Mouse (Mus musculus): ENCODE measurements around the gene Gm8251.
"Not testable (repeated sequence)": the region's sequence is repeated elsewhere in the genome, so short reads cannot be mapped to it uniquely, and the experiment has no call there.

Gm8251 gene

GRCm38 (mm10) chr1:44061836-44062235 is at the start of gene Gm8251:
Gm8251 (minus strand) TSS chr1:44061936.
- DNase-seq (ENCODE audit: low read depth, low spot score), result no peak

GRCm38 (mm10) chr1:44102939-44103338 is 41.2 kb upstream of the Gm8251 start:
- no peak for DNase-seq (ENCODE audit: low read depth, low spot score)

GRCm38 (mm10) chr1:44102259-44102717 is 40.6 kb upstream of the Gm8251 start, which contains the start of gene Tex30:
Tex30 (minus strand) TSS chr1:44102441.
- DNase-seq (ENCODE audit: low read depth, low spot score), result peak; percentile 91

GRCm38 (mm10) chr1:44101448-44102225 is 39.9 kb upstream of the Gm8251 start:
- no peak for DNase-seq (ENCODE audit: low read depth, low spot score)

DNA sequence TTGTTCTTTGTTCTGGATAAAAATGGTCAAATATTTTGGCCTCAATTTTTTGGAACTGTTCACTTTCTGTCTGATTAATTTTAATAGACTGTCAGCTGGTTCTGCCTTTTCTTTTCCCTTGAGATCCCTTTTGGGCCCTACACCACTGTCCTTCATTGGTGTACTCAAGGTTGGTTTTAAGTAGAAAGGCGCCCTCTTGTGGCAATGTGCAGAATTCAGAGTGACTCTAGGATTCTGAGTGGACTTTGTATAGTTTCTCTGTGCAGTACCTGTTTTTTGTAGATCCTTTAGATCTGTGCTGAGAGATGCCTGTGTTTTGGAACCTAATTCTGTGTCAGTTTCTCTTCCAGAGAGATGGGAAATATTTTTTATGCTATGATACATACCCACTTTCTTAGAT is 2.9 kb upstream of the Gm8251 start:
- DNase-seq (ENCODE audit: low read depth, low spot score), result no peak

GRCm38 (mm10) chr1:44063439-44063838 is 1.7 kb upstream of the Gm8251 start:
- no peak for DNase-seq (ENCODE audit: low read depth, low spot score)

DNA sequence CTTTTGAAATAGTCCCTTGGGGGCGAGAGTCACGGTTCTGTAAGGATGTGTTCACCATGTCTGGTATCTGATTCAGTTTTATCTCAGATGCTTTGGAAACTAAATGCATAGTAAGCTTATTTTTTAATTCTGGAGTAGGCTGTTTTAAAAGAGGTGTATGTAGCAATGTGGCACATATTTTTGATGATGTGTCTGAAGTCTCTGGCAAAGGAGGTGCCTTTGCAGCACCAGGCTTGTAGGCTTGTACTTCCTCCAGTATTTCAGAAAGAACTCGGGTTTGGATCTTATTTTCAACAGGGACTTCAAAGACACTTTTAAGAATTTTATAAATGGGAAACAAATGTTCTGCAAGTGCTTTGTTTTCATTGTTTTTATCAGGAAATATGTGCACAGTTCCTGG is 3.9 kb downstream of the Gm8251 start:
- DNase-seq (ENCODE audit: low read depth, low spot score), result no peak

DNA sequence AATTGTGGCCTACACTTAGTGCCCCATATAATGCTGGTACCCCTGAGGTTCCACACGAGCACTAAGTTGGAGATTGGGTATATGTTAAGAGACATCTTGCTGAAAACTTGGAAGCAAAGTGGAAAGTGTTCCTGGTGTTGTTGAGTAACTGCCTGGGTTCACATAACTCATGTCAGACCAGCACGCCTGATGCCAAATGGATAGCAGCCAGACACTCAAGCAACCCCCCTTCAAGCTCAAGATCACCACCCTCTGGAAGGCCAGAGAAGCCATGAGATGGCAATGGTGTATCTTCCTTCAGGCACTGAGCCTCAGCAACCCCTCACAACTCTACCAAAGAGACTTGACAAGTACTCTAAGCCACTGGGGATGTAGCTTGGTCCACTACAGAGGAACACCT is 15.2 kb downstream of the Gm8251 start:
- DNase-seq (ENCODE audit: low read depth, low spot score), result no peak

- not testable (repeated sequence) for DNase-seq (ENCODE audit: low read depth, low spot score)
These were observed 16.0 kb downstream of the Gm8251 start for GRCm38 (mm10) chr1:44045689-44046088.

DNA sequence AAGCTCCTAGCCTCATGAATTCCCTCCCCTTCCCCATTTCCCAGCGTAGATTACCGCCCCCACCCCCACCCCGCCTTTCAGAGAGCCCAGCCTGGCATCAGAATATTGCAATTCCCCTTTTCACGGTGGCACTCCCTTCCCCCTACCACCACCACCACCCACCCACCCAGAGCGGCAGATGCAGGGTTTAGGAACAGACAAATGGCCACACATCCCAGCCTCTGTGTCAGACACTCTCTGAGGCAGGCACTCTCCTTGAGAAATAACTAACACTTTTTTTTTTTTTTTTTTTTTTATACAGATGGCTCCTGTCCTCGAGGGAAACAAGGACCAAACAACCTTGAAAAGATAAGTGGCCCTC is 19.2 kb downstream of the Gm8251 start:
- peak; percentile 1 for DNase-seq (ENCODE audit: low read depth, low spot score)

GRCm38 (mm10) chr1:44041797-44042554 is 19.8 kb downstream of the Gm8251 start:
- DNase-seq (ENCODE audit: low read depth, low spot score), result peak; percentile 58

DNA sequence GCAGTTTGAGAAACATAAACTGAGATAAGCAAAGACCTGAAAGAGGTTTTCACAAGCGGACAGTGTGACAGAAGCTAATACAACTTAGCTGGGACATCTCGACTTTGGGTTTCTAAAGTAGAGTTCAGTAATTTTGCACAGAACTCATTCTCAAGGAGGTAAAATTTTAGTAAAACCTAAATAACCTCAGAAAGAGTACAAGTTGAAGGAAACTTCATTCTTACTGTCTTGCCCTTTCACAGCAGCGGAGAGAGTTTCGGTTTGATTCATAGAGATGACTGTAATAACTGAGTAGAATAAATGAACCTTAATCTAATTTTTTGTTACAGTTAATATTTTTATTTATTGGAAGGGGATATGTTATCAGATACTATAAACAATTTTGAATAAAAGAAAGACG is 28.8 kb downstream of the Gm8251 start:
- DNase-seq (ENCODE audit: low read depth, low spot score), result no peak

DNA sequence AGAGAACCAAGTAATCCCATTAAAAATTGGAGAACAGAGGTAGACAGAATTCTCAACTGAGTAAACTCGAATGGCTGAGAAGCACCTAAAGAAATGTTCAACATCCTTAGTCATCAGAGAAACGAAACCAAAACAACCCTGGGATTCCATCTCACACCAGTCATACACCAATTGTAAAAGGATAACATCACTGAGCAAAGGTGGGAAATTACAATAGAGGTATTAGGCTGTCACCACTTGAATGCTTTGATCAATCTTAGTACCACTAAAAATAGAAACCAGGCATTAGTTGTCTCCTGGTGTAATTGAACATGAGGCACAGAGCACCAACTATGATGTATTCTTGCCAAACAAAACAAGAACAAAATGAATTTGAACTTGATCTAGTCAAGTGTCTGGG is 29.5 kb downstream of the Gm8251 start:
- no peak for DNase-seq (ENCODE audit: low read depth, low spot score)

DNA sequence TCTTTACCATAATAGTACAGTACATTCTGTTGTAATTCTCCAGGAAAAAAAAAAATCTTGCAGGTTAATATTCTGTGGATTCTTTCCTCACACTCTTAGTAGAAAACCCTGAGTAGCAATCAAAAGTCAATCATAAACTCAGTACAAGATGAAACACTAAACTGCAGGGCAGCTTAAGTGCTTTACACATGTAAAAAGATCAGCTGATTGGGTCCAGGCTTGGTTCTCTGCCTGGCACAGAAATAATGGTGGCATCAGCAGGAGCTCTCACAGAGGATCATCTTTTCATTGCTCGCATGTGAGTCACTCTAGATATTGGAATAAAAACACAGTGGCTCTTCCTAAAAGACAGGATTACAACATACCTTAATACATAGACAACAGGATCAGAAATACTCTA is 34.1 kb downstream of the Gm8251 start:
- no peak for DNase-seq (ENCODE audit: low read depth, low spot score)

GRCm38 (mm10) chr1:44022656-44023055 is 39.1 kb downstream of the Gm8251 start:
- DNase-seq (ENCODE audit: low read depth, low spot score), result no peak

GRCm38 (mm10) chr1:44019934-44020333 is 41.8 kb downstream of the Gm8251 start, which contains the start of gene Mettl21c:
Mettl21c (minus strand) TSS chr1:44020034.
- DNase-seq (ENCODE audit: low read depth, low spot score), result no peak

DNA sequence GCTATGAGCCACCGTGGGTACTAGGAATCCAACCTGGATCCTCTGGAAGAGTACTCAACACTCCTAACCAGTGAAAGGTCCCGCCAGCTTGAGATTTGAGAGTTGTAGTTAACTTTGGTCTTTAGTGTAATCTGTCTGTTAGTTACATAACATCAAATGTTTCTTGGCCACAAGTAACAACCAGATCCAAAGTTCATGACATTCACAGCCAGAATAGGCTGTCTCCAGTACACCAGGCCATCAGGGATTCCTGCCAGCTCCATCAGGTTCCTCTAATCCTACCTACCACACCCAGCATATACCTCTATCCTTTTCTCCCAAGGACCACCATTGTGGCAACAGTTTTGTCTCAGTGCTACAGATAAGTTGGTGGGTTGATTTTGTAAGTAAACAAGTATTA is 46.2 kb downstream of the Gm8251 start:
- DNase-seq (ENCODE audit: low read depth, low spot score), result no peak
